Mouse (Mus musculus): Measurements from ENCODE around the gene Shb.

Shb gene

GRCm38 (mm10) chr4:45452569-45453111 is 79.6 kb downstream of the Shb start:
- DNase-seq (ENCODE audit: low spot score), result peak; percentile 33

DNA sequence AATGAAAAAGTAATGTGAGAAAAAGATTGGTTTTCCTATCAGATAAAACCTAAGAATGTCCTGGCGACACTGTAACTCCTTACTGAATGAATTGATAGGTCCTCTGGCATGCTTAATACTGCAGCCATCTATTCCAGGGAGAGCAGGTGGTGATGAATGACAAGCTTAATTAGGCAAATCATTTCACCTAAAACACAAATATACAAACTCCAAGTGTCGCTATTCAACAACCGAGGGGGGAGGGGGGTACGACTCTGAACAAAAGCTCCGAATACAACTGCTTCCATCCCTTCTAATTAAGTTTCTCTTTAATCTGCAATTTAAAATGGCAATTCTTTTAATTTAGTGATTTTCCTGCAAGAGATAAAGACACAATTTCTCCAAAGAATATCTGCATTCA is 83.3 kb downstream of the Shb start:
- DNase-seq (ENCODE audit: low spot score), result no peak

GRCm38 (mm10) chr4:45448481-45448880 is 83.8 kb downstream of the Shb start:
- DNase-seq (ENCODE audit: low spot score), result no peak

DNA sequence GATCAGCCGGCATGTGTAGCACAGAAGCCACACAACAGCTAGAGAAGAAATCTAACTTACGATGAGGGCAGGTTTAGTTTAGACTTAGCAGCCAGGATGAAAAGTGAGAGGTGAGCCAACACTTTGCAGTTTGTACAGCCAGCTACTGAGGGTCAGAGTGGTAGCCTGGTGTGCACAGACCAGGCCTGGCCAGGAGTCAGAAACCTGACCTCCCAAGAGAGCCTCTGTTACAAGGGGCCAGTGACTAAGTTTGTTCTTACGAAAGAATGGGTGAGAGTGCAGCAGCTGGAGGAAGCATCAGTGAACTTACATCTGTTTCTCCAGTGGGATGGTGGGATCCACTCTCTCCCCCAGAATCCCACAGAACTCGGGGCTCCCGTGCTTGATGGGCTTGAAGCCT is 85.1 kb downstream of the Shb start:
- DNase-seq (ENCODE audit: low spot score), result no peak

- DNase-seq (ENCODE audit: low spot score), result no peak
These were observed 87.0 kb downstream of the Shb start for GRCm38 (mm10) chr4:45445235-45445634.

DNA sequence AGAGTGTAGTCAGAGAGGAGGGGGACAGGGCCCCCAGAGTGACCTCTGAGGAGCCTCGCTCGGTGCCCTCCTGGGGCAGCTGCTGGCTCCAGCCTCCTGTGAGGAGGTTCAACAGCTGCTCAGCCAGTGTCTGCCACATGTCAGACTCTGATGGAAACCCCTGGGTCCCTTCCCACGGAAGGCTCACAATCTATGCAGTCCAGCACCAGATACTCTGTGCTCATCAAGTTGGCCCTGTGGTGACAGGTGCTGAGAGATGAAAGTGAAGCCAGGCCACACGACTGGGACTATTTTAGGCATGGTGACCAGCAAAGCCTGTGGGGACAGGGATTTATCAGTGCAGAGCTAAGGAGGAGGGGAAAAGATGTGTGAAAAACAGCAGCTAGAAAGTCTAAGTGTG is 87.5 kb downstream of the Shb start:
- DNase-seq (ENCODE audit: low spot score), result no peak

GRCm38 (mm10) chr4:45443652-45444051 is 88.6 kb downstream of the Shb start:
- DNase-seq (ENCODE audit: low spot score), result no peak

DNA sequence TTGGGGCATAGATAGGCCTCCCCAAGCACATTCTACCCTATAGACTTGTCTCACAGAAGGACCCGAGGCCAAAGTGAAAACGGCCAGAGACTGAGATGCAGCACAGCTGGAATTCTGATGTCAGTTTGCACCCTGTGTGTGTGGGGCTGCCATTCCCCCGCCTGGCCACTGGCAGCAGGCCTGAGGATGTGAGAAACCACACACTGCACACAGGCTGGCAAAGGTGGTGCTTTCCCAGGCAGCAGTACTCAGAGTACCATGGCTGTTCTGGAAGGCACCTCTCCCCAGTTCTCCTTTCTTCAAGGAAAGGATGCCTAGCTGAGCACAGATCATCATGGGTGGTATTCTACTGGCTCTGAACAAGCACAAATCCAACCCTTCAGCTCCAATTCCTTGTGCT is 90.0 kb downstream of the Shb start:
- no peak for DNase-seq (ENCODE audit: low spot score)

GRCm38 (mm10) chr4:45441778-45442177 is 90.5 kb downstream of the Shb start:
- no peak for DNase-seq (ENCODE audit: low spot score)

DNA sequence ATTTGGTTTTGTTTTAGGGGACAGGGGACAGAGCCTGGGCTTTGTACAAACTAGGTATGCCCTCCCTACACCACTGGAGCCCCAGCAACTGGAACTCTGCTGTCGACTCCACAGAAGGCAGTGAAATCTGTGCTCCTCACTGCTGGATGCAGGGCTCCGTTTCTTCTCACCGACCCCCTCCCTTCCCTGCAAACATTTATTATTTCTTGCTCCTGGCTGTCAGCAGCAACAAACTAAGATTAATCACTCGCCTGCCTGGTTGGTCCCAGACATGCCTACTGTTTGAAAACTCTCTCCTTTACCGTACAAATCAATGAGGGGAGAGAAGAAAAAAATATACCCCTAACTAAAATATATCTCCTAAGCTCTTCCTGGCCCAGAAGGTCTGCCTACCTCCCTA is 93.0 kb downstream of the Shb start:
- DNase-seq (ENCODE audit: low spot score), result peak; percentile 52

- DNase-seq (ENCODE audit: low spot score), result no peak
These were observed 95.3 kb downstream of the Shb start for GRCm38 (mm10) chr4:45437010-45437409.

DNA sequence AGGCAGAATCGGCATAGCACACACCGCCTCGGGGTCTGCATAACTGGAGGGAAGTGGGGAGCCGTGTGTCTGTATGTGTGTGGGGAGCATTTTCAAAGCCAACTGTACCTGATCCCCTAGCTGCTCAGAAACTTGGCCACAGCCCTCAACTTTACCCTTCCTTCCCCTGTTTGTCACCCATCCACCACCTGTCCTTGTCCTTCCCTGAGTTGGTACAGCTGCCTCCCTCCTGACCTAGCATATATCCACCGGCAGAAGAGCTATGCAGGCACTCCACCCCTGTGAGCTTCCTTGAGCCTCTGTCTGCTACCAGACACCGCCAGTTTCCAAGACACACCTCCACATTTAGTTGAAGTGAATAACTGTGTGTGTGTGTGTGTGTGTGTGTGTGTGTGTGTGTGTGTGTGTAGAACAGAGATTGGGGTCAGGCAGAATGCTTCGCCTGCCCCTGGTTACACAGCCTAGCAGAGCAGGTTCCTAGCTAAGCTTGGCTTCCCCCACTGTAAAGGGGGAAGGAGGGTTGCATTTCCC is 95.8 kb downstream of the Shb start:
- DNase-seq (ENCODE audit: low spot score), result no peak

DNA sequence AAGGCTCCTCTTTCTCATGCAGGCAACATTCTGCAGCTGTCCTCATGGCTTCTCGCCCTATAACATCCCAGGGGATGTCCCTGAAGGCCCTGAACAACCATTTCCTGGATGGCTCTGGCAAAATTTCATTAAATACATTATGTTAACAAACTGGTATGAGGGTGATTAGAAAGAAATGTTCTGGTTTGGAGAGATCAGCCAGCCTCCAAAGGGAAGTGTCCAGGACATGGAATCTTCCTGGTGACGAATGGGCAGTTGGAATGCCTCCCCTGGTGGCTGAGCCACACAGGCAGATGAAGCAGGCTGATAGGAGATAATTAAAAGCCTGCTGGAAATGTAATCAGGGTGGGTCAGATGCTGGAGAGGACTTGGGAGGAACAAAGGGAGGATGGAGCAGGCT is 96.4 kb downstream of the Shb start:
- no peak for DNase-seq (ENCODE audit: low spot score)

- DNase-seq (ENCODE audit: low spot score), result no peak
These were observed 97.6 kb downstream of the Shb start for GRCm38 (mm10) chr4:45434681-45435080.

DNA sequence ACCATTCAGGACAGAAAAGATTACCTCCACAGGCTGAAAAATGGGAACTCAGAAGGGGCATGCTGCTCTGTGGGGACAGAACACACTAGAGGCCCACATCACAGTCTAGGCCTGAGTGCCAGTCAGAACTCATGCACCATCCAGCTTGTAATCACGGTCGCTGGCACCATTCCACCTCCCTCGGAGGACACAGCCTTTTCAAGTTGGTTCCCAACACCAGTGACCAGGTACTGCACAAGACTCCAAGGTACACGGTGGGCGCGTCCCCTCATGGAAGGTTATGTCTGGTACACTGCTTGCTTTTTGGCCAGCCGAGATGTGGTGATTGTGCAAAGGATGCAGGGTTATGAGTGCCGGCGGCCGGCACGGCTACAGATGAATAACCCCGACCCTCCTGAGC is 98.2 kb downstream of the Shb start:
- no peak for DNase-seq (ENCODE audit: low spot score)

DNA sequence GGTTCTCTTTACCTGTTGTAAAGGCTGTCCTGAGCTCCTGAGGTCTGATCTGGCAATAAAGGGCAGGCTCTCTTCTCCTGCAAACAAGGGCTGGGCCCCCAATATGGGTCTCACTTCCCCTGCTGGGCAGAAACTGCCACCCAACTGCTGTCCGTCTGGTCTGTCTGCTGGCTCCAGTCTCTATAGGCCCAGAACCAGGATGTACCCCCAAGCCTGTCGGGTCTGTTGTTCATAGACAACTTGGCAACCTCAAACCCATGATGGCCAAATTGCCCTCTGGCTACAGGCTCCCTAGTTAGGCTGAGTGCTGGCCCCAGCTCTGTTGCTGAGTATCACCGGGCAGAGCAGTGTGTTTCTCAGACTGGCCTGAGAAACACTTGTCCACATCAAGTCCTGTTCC is 100.5 kb downstream of the Shb start:
- DNase-seq (ENCODE audit: low spot score), result no peak

DNA sequence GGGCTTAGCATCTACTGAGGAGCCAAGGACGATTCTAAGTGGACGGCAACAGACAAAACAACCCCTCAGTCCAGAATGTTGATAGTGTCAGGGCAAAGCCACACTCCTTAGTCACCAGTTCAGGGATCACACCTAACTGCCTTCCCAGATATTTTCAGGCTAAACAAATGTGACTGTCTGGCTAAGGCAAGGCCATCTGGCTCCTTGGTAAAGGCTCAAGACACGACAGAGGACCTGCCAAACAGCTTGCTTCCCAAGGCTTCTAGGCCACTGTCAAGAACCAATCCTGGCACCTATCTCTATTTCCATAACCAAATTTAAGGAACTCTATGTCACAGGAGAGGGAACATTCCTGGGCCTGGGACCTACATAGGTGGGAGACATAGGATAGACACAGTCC is 101.0 kb downstream of the Shb start:
- no peak for DNase-seq (ENCODE audit: low spot score)

- DNase-seq (ENCODE audit: low spot score), result no peak
These were observed 102.8 kb downstream of the Shb start for GRCm38 (mm10) chr4:45429451-45429850.

DNA sequence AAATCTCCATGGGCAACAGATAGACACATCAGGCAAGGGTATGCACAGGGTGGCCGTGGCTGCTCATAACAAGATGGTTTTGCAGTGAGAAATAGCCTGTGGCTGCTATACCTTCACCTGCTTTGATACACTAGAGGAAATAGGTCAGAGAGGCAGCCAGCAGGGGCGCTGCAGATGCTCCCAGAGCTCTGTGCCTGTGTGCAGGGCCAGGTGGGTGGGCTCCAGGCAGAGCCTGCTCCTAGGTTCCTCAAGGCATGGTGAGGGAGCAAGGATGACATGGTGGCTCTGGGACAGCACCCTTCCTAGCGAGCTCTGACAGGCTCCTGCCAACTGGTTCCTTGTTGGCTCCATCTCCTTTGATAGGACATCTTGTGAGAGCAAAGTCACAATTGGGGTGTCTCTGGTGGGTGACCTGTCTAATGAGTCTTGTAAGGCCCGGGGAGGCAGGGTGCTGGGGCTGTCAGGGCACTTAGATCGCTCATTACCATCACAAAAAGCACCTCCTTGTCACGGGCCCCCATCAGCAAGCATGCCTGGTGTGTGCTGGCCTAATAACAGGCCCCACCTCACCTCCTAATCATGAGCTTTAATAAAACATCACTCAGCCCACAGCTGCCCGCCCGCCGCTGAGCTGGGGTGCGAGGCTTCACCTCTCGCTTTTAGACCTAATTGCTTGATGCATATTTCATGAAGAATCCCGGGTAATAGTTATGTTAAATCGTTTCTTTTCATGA is 105.4 kb downstream of the Shb start:
- peak; percentile 55 for DNase-seq (ENCODE audit: low spot score)

DNA sequence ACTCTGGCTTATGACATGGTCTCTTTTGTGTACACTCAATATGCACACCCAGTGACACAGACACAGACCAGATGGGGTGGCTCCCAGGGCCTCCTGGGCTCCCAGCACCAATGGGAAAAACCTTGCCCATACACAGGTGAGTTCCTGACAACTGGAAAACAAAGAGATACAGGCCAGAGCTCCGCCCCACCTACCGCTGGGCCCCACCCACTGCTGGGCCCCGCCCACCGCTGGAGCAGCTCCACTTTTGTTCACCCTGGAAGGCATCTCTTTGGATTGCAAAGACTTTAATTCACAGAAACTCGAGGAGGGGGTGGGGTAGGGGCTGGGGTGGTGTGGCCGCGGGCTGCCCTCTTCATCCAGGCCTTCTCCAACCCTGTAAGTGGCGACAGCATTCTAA is 108.9 kb downstream of the Shb start:
- DNase-seq (ENCODE audit: low spot score), result no peak

DNA sequence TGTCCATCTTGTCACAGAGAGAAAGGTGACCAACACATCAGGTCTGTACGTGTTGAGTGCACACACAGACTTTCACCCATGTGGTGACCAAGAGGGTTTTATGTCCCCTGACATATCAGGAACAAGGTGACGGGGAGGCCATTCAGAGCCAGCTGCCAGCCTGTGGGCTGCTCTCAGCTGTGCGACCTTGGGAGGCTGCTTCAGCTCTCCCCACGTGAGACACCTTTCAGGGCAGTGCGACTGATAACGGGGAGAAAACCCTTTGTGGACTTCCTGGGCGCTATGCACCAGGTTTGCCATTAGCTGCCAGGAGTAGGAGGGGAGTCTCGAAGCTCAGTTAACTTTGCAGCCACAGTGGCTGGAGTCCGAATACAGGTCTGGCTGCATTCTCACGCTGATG is 109.6 kb downstream of the Shb start:
- DNase-seq (ENCODE audit: low spot score), result no peak

- no peak for DNase-seq (ENCODE audit: low spot score)
These were observed 110.6 kb downstream of the Shb start for GRCm38 (mm10) chr4:45421519-45422260.

DNA sequence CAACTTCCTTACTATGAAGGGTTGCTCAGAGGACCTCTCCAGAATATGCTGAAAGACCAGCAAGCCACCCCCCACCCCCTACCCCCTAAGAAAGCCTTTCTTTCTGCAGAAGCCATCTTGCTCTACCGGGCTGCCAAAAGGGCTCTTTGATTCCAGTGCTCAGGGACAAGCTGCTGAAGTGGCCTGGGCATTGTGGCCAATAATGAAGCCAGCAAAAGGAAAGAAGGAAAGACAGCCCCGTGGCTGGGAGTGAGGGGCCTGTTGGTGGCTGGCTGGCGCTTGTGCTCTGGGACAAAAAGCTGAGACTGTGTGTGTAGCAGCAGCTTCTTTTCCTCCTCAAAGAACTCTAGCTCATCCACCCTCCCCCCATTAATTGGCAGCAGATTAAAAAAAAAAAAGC is 111.5 kb downstream of the Shb start:
- DNase-seq (ENCODE audit: low spot score), result no peak
